Mouse (Mus musculus) embryo, embryonic 10.5 days (tissue): Measurements from ENCODE around the gene Rhot2.

Source experiments
- DNase-seq: peaks from one replicate; pipeline ENCODE4 v3.0.0-alpha.2; 2015; ENCODE audit warnings: low spot score

Rhot2 gene

GRCm38 (mm10) chr17:25844396-25844901, at the start of gene Rhot2:
Rhot2 (minus strand) TSS chr17:25844851.
- DNase-seq = peak; percentile 97

DNA sequence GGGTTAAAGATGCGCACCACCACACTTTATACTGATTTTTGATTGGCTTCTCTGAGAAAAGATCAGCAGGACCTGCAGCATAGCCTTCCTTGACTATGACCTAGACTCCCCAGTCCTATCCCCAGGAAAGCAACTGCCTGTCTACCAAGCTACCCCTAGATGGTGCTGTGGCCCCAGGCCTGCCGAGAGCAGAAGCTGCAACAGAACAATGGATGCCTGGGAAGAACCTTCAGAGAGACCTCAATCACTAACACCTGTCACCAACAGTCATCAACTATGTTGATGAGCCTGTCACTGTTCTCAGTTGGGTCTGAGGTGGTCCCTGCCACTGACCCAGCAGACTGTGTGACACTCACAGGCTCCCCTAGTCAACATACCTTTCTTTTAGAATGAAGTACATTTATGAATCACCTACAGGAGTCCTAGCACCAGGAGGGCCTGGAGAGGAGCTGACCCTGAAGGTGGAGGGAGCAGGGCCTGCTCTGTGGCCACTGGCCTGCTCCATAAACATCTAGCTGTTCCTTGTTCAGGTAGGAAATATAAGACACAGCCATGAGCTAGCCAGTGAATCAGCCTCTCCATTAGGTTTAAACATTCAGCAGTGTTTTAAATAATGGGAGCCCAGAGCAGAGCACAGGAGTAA, 49.4 kb upstream of the Rhot2 start:
- DNase-seq = peak; percentile 84

- no peak for DNase-seq
Observed at GRCm38 (mm10) chr17:25888837-25889236, 44.2 kb upstream of the Rhot2 start.

DNA sequence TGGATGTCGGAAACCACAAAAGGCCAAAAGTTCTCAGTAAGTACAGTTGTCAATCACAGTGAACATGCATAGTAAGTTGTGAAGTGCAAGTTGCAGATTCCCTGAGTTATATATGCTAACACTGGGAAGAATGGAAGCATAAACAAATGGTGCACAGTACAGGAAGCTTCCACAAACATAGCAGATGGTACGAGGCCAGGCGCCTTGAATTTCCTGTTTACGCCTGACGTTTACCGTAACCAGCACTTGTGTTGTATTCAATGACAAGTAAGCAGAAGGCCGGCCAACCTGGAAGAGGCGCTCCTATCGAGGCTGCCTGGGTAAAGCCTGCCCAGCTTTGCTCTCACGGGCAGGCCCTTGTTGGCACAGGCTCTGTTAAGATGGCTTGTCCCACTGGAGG, 42.8 kb upstream of the Rhot2 start:
- DNase-seq = no peak

DNA sequence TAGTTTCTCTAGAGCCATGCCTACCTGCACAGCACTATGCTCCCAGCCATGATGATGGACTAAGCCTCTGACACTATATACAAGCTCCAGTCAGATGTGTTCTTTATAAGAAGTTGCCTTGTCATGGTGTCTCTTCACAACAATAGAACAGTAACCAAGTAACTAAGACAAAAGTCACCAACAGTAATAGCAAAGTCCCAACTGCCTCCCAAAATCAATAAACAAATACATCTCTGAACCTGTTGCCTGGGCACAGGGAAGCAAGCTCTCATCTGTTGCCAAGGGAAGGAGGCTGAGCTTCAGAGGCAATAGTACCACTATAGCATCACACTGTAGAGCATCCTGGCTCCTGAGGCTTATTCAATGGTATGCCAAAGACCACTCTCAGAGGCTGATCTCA, 42.2 kb upstream of the Rhot2 start:
- no peak for DNase-seq

DNA sequence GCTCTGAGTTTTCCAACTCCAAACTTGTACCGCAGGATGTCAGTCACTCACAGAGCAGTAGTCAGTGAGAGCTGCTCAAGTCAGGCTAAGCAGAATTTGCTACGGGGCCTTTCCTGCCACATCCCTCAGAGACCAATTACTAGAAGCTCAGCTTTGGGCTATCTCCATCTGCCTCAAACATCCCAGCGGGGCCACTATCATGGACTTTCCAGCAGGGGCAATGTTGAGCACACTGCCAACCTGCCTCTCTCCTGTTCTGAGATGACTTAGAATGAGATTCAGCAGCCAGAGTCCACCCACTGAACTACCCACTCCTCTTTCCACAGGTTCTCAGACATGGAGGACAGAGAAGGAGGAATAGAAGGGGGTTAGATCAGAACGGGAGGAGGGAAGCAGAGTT, 41.0 kb upstream of the Rhot2 start:
- peak; percentile 53 for DNase-seq

DNA sequence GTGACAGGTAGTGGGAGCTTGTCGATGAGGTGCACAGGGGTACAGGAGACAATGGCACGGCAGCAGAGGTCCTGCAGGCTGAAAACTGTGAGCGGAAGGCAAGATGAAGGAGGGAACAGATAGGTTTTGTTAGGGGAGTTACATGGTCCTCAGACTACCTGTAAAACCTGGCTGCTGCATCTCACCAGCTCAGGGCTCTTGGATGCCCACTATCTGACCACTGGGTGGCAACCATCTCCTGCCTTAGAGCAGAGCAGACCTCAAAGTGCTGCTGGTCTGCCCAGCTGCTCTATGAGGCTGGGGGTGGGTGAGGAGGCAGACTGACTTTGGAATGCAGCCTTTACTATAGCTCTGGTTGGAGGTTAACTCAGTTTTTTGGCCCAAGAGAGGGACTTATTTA, 39.2 kb upstream of the Rhot2 start:
- no peak for DNase-seq

GRCm38 (mm10) chr17:25883268-25883667, 38.6 kb upstream of the Rhot2 start:
- no peak for DNase-seq

DNA sequence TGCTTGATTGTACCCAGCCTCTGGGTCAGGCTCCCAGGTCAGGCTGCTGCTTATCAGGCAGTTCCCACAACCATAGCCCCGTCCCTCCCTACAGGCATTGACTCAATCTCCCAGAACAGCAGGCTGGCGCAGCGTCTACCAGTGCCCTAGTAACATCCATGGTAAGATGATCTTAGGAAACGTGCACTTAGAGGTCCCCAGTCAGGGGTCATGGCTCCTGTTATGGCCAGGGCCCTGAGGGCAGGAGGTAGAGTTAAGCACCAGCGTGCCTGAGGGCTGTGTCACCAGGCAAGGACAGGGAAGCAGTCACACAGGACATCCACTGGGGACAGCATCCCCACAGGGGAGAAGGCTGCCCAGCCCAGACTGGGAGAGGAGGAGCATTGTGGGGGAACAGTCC, 37.7 kb upstream of the Rhot2 start:
- peak; percentile 44 for DNase-seq

DNA sequence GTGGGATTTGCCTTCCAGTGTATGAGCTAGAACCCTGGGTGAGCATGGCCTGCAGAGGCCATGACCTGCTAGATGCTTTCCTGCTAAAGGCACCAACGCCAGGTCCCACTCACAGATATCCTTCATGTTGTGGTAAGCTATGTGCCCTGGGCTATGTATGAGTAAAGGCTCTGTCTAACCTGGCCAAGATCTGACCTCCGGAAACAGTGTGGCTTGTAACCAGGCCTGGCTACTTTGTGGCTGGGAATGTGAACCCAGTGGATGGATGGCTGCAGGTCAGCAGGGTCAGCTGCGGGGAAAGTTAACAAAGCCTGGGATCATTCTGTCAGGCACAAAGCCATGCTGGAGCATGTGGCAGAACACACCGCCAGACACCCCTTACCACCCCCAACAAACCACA, 37.0 kb upstream of the Rhot2 start:
- peak; percentile 79 for DNase-seq

- DNase-seq = peak; percentile 94
Observed at GRCm38 (mm10) chr17:25880913-25881641, 36.4 kb upstream of the Rhot2 start.

DNA sequence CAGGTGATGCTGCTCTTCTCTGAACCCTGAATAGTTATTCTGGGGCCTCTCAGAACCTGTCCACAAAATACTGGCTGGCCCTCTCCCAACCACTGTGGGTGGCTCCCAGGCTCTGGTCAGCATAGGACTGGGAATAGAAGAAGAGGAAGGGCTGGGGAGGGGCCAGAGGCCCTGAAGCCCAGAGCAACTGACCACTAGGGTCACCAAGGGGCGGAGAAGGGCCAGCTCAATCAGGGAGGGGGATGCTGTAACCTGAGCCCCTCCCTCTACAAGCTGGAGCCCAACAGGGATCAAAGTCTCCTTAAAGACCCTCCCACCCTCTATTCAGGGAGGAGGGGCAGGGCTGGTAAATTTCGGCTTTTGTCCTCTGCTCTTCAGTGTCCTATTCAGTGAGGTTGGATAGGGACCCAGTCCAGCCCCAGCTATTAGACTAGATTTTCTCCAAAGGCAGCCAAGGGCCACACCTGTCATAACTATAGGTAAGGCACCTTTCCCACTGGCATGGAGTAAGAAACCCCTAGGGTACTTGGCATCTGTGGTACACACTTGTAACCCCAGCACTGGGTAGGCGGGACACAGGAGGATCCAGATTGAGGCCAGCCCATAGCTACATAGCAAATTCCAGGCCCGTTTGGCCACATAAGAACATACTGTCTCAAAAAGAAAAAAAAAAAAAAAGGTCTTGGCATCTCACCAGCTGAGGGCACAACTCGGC, 35.7 kb upstream of the Rhot2 start, which contains the start of gene Wfikkn1:
Wfikkn1 (minus strand) TSS at position 663 of the 715 bp plus-strand sequence.
- DNase-seq = peak; percentile 84

DNA sequence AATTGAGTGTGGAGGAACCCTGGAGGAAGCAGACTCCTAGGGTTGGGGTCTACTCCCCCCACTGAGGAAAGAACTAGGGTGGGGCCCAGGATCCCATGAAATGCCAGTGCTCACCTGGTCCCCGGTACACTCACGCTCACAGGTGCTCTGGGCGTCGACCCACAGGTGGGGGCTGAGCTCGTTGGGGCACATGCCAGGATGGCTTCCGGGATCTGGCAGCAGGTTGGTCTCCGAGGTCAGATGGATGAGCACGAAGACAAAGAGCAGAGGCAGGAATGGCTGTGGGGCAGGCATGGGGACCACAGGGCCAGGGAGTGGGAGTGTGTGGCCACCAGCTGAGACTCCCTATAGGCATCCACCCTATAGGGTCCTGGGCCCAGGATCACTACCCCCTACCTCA, 35.1 kb upstream of the Rhot2 start:
- DNase-seq = no peak

GRCm38 (mm10) chr17:25879261-25879660, 34.6 kb upstream of the Rhot2 start:
- peak; percentile 75 for DNase-seq

- DNase-seq = no peak
Observed at GRCm38 (mm10) chr17:25878611-25879180, 34.0 kb upstream of the Rhot2 start.

- no peak for DNase-seq
Observed at GRCm38 (mm10) chr17:25877741-25878610, 33.3 kb upstream of the Rhot2 start.

DNA sequence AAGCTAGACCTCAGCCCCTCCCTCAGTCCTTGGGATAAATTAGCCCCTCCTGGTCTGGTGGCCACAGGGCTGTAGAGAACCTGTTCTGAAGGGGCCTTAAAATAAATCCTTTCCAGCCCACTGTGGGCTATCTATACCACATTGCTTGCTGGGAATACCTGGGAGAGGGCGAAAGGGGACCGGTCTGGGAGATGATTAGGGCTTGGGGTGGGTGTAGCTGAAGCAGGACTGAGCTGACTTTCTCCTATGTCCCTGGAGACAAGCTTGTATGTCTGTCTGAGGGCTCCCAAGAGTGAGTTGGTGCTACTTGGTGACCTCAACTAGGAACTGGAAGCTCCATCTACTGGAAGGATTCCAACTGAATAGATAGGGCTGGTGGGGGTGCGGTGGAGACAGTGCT, 32.4 kb upstream of the Rhot2 start:
- no peak for DNase-seq

- peak; percentile 13 for DNase-seq
Observed at GRCm38 (mm10) chr17:25876347-25876915, 31.8 kb upstream of the Rhot2 start.

DNA sequence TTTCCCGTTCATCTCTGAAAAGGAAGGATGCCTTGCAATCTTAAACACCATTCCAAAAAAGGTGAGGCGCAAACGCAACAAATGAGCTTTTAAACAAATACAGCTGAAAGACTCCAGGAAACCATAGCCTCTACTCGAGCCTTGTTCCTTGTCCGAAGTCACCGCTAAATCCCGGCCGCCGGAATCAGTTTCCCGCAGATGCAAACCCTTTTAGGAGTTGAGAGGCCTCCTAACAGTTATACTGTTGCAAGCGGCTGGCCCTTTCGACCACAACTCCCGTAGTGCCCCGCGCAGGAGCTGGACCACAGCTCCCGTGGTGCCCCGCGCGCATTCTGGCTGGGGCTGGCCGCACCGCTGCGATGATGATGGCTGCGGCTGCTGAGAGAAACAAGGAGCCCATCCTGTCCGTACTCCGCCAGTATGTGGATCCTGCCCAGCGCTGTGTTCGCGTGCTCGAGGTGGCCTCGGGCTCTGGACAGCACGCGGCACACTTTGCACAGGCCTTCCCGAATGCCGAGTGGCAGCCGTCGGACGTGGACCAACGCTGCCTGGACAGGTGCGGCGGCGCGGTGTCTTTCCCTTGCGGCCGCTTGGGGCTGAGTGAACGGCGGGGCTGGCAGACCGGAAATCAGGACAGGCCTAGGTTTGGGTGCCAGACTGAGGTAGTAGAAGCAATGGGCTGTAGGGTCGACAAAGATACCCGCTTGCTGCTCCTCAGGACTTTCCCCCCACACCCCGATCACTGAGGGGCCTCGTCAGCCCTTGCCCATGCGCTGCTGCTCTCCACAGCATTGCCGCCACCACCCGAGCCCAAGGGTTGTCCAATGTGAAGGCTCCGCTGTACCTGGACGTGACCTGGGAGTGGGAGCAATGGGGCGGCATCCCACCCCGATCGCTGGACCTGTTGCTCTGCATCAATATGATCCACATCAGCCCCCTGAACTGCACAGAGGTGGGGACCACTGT, 30.8 kb upstream of the Rhot2 start:
- peak; percentile 94 for DNase-seq

GRCm38 (mm10) chr17:25874721-25875170, 30.1 kb upstream of the Rhot2 start, which contains the start of gene Mettl26:
Mettl26 (plus strand) TSS chr17:25875074.
- DNase-seq = peak; percentile 97
